Mouse (Mus musculus) lung, postnatal 0 days (tissue): ENCODE results near the gene Adora2a.

Experiments
- CTCF ChIP-seq: IDR thresholded peaks from 2 replicates; pipeline ENCODE4 v1.5.1; 2016; ENCODE audit warnings: antibody characterized with exemption, mild to moderate bottlenecking
- EP300 ChIP-seq: IDR thresholded peaks from 2 replicates; pipeline ENCODE4 v1.6.1; 2016; ENCODE audit warnings: antibody characterized with exemption, mild to moderate bottlenecking, control low read depth

- TF ChIP-seq CTCF: no peak
- no peak for TF ChIP-seq EP300
Measured at GRCm38 (mm10) chr10:75325821-75326220, 9.1 kb downstream of the Adora2a start.
